Mouse (Mus musculus) ovary, adult 2 months (tissue): ENCODE measurements around the gene Gatc. TPM values are rescaled to one million over a fixed set of nuclear protein-coding genes. Genes with fewer than 3 reads are reported as not detected.

Experiments
- polyA plus RNA-seq: library from polyadenylated mRNA; depleted of rRNA; stranded (reverse); fragments of >200 nt; gene quantifications from 2 replicates; pipeline ENCODE4 v1.2.3, GENCODE M21; 2012; rRNA removed

Gatc gene
- 10.6 and 13.7 TPM in 2 replicates for polyA plus RNA-seq

DNA sequence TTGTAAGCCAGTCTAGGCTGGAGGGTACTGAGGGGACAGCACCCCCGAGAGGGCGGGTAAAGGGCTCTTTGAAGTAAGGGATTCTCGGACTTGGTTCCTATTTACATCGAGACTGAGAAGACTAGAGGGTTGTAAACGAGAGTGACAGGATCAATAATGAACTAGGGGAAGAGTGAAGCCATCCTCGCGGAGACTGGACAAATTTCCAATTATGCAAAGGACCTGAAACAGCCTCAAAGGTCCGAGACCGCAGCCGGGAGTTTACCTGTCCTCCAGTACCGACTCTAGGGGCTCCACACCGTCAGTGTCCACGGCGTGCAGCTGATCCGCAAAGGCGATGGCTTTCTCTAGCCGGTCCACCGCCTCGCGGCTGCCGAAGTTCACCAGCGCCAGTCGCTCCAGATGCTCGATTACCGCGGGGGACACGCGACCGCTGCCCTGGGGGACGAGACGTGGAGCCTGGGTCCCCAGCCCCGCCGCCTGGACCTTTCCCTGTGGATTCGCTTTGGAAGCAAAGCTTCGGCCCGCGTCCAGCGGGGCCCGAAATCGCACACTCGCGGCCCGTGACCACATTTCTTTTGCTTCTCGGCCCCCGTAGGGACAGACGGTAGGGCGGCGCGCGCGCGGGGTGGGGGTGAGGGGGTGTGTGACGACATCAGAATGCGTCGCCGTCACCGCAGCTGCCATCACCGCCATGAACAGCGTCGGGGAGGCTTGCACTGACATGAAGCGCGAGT, at the start of gene Gatc, which contains the start of gene Triap1:
Gene Gatc, minus strand, starts transcription at position 602 of the 737 bp plus-strand sequence.
Gene Triap1, plus strand, starts transcription at position 649 of the 737 bp plus-strand sequence.

DNA sequence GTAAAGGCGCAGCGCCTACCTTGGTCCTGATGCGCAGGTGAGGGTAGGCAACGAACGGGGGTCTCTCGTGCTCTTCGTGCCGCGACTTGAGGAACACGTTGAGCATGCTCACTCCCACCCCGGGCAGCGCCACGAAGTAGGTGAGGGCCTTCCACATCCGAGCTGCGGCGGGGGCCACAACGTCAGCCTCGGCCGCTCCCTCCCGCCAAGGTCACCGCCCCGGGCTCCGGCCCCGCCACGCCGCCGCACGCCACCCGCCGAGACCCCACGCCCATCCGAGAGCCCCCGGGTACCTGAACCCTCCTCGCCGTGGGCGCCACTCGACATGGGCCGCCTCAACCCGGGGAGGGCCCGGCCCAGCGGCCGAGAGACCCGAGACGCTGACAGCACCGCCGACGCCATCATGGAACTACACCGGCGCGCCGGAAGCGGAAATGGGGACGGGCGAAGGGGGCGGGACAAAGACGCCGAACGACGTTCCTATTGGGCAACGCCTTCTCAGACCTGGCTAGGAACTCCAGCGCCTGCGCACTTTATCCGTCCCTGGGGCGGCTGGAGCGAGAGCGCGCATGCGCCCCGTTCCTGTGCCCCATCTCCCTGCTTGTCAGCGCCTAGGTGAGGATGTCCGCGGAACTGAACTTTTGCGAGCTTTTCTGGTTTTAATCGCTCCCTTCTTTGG, 7.7 kb upstream of the Gatc start, which contains the start of gene Cox6a1:
Gene Cox6a1, minus strand, starts transcription at position 436 of the 679 bp plus-strand sequence.

DNA sequence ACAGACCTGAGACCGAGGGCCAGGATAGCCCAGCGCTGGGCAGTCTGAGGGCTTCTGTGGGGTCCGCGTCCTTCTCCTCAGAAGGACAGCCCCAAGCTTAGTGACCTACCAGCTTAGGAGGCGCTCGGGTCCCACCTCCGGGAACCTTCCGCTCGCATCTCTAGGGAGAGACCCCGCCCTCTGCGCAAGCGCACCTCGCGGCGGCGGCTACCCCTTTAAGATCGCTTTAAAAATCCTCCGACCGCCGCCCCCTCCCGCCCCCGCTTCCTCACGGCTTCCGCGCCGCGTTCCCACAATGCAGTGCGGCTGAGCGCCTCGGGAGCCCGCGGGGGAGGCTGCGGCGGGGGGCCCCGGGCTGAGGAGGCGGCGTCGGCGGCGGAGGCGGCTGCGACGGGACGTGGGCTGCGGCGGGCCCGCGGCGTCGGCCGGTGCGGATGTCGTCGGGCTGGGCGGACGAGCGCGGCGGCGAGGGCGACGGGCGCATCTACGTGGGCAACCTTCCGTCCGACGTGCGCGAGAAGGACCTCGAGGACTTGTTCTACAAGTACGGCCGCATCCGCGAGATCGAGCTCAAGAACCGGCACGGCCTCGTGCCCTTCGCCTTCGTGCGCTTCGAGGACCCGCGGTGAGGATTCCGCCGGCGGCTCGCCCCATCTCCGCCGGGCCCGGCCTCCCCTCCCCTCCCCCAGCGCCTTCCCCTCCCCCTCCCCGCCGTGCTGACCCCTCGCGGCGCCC, 13.9 kb downstream of the Gatc start, which contains the start of gene Srsf9:
Gene Srsf9, plus strand, starts transcription at position 303 of the 735 bp plus-strand sequence.

DNA sequence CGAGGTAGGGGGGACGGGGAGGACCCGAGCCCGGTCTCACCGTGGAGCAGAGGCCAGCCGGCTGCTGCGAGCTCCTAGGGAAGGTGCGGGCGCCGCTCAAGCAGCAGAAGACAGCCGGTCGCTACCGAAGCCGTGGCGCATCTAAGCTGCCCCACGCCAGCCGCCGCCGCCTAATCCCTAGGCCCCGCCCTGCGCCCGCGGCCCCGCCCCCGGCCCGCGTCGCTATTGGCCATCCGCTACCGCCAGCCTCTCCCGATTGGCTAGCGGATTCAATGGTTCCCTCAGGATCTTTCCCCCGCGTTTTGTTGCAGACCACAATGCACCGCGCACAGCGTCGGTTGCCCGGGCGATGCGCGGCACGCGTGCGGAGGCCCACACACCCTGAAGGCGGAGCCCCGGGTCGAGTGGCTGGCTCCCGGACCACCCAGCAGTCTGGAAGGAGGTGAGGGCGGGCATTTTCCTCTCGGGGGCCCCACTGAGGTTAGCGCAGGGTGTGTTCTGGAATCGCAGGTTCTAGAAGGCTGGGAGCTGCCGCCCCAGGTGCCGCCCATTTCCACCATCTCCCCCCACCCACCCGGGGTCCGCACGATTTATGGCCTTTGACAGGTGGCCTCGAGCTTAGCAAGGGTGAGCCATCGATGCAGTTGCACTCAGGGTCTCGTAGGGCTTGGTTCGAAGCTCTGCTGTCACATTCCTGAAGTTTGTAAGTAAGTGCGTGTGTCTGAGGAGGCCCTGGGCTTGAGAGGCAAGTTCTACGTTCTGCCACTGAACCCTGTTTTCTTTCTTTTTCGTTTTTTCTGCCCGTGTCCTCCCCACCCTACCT, 40.0 kb downstream of the Gatc start, which contains the start of gene Dynll1:
Gene Dynll1, minus strand, starts transcription at position 208 of the 823 bp plus-strand sequence.

Other genes starting within 250 kb of the Gatc start
- not detected in 2 replicates for gene Gm10401, start 242.9 kb downstream of the Gatc start, polyA plus RNA-seq
- gene Acads, start 221.8 kb downstream of the Gatc start, polyA plus RNA-seq: 141 and 147 TPM in 2 replicates
- gene Unc119b, start 206.2 kb downstream of the Gatc start, polyA plus RNA-seq: 56.5 and 57.8 TPM in 2 replicates
- gene Mlec, start 183.0 kb downstream of the Gatc start, polyA plus RNA-seq: 84.1 and 84.5 TPM in 2 replicates
- 7.9 and 9.0 TPM in 2 replicates for gene Cabp1, start 146.8 kb downstream of the Gatc start, polyA plus RNA-seq
- 123 and 173 TPM in 2 replicates for gene Pop5, start 105.3 kb downstream of the Gatc start, polyA plus RNA-seq
- 191 and 195 TPM in 2 replicates for gene Rnf10, start 68.3 kb downstream of the Gatc start, polyA plus RNA-seq
- gene Coq5, start 61.5 kb downstream of the Gatc start, polyA plus RNA-seq: 8.1 and 8.7 TPM in 2 replicates
- gene Dynll1, start 40.2 kb downstream of the Gatc start, polyA plus RNA-seq: 250 and 284 TPM in 2 replicates
- 137 and 140 TPM in 2 replicates for gene Srsf9, start 14.0 kb downstream of the Gatc start, polyA plus RNA-seq
- gene Triap1, start within 50 bp of the Gatc start, polyA plus RNA-seq: 4.7 and 6.8 TPM in 2 replicates
- gene Cox6a1, start 7.8 kb upstream of the Gatc start, polyA plus RNA-seq: 3,325 and 3,970 TPM in 2 replicates
- 44.6 and 51.8 TPM in 2 replicates for gene Msi1, start 88.4 kb upstream of the Gatc start, polyA plus RNA-seq
- 6.8 and 20.6 TPM in 2 replicates for gene Pla2g1b, start 125.1 kb upstream of the Gatc start, polyA plus RNA-seq
- 70.7 and 71.4 TPM in 2 replicates for gene Sirt4, start 143.5 kb upstream of the Gatc start, polyA plus RNA-seq
- gene Pxn, start 165.5 kb upstream of the Gatc start, polyA plus RNA-seq: 87.2 and 93.8 TPM in 2 replicates
- gene Rplp0, start 218.3 kb upstream of the Gatc start, polyA plus RNA-seq: 3,142 and 3,172 TPM in 2 replicates
- 78.5 and 85.5 TPM in 2 replicates for gene Gcn1l1, start 224.1 kb upstream of the Gatc start, polyA plus RNA-seq